Mouse (Mus musculus): ENCODE results near the gene Mrnip. TPM values are rescaled to one million over a fixed set of nuclear protein-coding genes. Genes with fewer than 3 reads are reported as not detected.
A peak's percentile ranks its signal among the peaks of the same experiment; 100 is the strongest.

Mrnip gene
- polyA plus RNA-seq, 1 experiment = 30.4 TPM

DNA sequence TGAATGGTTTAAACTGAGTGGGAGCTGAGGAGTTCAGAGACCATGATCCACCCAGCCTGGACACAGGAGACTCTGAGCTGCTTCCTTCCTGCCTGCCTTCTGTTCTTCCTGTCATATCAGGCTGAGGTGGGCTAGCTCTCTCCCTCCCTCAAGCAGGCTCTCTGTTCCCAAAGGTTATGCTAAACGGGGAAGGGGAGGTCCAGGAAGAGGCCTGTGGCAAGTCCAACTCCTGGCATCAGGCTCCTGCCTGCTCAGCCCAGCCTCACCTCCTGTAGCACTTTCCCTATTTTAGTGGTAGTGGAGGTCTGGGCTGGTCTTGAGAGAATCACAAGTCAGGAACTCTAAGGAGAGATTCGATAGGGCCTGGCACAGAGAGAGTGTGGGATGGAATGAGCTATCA lies 52.2 kb downstream of the Mrnip start:
- H3K27ac ChIP-seq (ENCODE audit: control insufficient read depth, insufficient read depth, low read depth, low read length) = peak overlapping the region; percentile 30; the same call in 1 of the 2 replicates
- peak overlapping the region; percentile 84; the same call in 1 of the 2 replicates for H3K4me3 ChIP-seq (ENCODE audit: control insufficient read depth, low read depth, low read length)
- no peak for TF ChIP-seq CTCF (IDR thresholded peaks at IDR 0.05; ENCODE audit: control insufficient read depth, insufficient read depth, insufficient replicate concordance, low read depth, low read length)
- TF ChIP-seq POLR2A (IDR thresholded peaks at IDR 0.05; ENCODE audit: control insufficient read depth, low read depth, low read length) = no peak
- peaks cover 13% of the 10 kb centered on the region for H3K4me1 ChIP-seq (ENCODE audit: control insufficient read depth, insufficient read depth, low read length)
- no peaks in the 10 kb centered on the region for H3K27me3 ChIP-seq (ENCODE audit: control insufficient read depth, insufficient read depth, low read length)
- H3K36me3 ChIP-seq (ENCODE audit: control insufficient read depth, insufficient read depth, low read length) = no peaks in the 10 kb centered on the region

DNA sequence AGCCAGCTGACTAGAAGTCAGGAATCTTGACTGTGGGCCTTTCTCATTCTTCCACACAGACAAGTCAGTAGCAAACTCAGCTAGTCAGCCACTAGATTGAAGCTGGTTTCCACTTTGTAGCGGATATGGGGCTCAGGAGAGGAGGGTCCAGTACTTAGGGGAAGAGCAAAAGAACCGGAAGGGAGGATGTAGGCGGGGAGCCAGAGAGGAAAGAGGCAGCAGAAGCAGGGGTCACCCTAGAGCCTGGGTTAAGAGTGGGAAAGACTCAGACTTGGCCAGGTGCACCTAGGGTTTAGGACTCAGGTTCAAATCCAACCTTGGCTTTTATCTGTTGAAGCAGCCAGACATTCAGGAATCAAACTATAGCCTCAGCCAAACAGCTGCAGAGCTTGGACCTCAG lies 53.0 kb downstream of the Mrnip start:
- Histone ChIP-seq H3K36me3 (ENCODE audit: control insufficient read depth, insufficient read depth, low read length) (no peaks in the 10 kb centered on the region), H3K4me3 (ENCODE audit: control insufficient read depth, low read depth, low read length) (no peak overlapping the region), H3K4me1 (ENCODE audit: control insufficient read depth, insufficient read depth, low read length) (peaks cover 17% of the 10 kb centered on the region), H3K27me3 (ENCODE audit: control insufficient read depth, insufficient read depth, low read length) (no peaks in the 10 kb centered on the region), H3K27ac (ENCODE audit: control insufficient read depth, insufficient read depth, low read depth, low read length) (no peak overlapping the region)
- no peak for TF ChIP-seq CTCF (IDR thresholded peaks at IDR 0.05; ENCODE audit: control insufficient read depth, insufficient read depth, insufficient replicate concordance, low read depth, low read length)
- TF ChIP-seq POLR2A (IDR thresholded peaks at IDR 0.05; ENCODE audit: control insufficient read depth, low read depth, low read length) = no peak

DNA sequence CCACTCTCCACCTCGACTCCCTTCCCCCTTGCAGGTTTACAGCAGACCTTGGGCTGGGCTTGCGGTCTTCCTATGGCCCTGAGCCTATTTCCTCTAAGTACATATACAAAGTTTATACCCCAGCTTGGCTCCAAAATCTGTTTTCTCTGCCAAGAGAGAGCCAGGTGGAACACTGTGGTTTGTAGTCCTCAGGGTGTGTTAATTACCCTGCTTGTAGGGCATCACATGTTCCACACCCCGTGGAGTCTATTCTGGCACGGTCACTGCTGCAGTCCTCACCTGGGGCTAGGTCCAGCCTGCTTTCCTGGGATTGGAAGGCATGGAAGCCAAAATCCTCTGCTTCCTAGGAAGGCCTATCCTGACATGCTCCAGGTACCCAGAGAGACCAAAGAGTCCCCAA lies 53.5 kb downstream of the Mrnip start:
- Histone ChIP-seq H3K27me3 (ENCODE audit: control insufficient read depth, insufficient read depth, low read length) (no peaks in the 10 kb centered on the region), H3K36me3 (ENCODE audit: control insufficient read depth, insufficient read depth, low read length) (no peaks in the 10 kb centered on the region), H3K4me1 (ENCODE audit: control insufficient read depth, insufficient read depth, low read length) (peaks cover 20% of the 10 kb centered on the region), H3K27ac (ENCODE audit: control insufficient read depth, insufficient read depth, low read depth, low read length) (no peak overlapping the region), H3K4me3 (ENCODE audit: control insufficient read depth, low read depth, low read length) (no peak overlapping the region)
- TF ChIP-seq CTCF (IDR thresholded peaks at IDR 0.05; ENCODE audit: control insufficient read depth, insufficient read depth, insufficient replicate concordance, low read depth, low read length) (no peak), POLR2A (IDR thresholded peaks at IDR 0.05; ENCODE audit: control insufficient read depth, low read depth, low read length) (no peak)

DNA sequence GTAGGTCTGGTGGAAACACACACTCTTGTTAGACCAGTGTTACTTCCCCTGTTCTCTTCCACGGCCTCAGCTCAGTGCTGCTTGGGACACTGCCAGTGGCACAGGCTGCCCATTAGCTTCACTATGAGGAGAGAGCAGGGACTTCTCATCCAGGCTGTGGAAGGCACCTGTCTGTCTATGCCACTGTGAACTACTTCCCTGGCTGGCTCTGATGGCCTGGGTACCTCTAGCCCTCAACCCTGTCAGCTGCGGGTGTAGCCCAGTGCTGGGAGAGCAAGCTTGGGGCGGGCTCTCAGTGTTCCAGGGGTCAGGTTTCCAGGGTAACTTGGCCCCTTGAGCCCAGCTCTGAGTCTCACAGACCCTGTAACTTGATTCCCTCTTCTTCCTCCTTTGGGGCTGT lies 54.5 kb downstream of the Mrnip start:
- Histone ChIP-seq H3K4me1 (ENCODE audit: control insufficient read depth, insufficient read depth, low read length) (peaks cover 23% of the 10 kb centered on the region), H3K4me3 (ENCODE audit: control insufficient read depth, low read depth, low read length) (no peak overlapping the region), H3K27me3 (ENCODE audit: control insufficient read depth, insufficient read depth, low read length) (no peaks in the 10 kb centered on the region), H3K27ac (ENCODE audit: control insufficient read depth, insufficient read depth, low read depth, low read length) (no peak overlapping the region; the same call in 1 of the 2 replicates), H3K36me3 (ENCODE audit: control insufficient read depth, insufficient read depth, low read length) (no peaks in the 10 kb centered on the region)
- TF ChIP-seq POLR2A (IDR thresholded peaks at IDR 0.05; ENCODE audit: control insufficient read depth, low read depth, low read length) (no peak), CTCF (IDR thresholded peaks at IDR 0.05; ENCODE audit: control insufficient read depth, insufficient read depth, insufficient replicate concordance, low read depth, low read length) (no peak)

DNA sequence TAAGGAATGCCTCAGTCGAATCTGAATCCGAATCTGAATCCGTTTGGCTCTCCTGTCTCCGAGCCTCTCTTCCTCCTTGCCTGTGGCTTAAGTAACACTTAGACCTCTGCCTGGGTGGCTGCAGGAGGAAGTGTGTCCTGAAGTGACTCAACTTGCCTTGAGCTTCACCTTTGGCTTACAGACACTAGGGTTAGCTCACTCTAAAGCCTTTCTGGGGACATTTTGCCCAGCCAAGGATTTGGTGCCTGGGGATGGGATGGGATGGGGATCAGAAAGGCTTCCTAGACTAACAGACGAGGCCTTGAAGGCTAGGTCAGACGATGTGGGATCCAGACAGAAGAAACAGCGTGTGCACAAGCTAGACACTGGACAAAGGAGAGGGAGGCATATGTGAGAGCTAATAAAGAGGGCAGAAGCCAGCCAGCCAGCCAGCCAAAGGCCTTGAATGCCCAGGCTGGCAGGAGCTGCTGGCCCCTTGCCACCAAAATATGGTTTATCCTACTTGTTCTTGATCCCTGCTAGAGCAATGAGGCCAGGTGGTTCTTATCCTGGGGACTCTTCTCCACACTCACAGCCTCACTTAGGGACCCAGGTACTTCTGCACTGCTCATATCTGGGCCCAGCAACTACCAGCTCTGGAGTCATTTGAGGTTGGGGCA lies 55.1 kb downstream of the Mrnip start:
- Histone ChIP-seq H3K4me3 (ENCODE audit: control insufficient read depth, low read depth, low read length) (no peak overlapping the region), H3K27me3 (ENCODE audit: control insufficient read depth, insufficient read depth, low read length) (no peaks in the 10 kb centered on the region), H3K36me3 (ENCODE audit: control insufficient read depth, insufficient read depth, low read length) (no peaks in the 10 kb centered on the region), H3K27ac (ENCODE audit: control insufficient read depth, insufficient read depth, low read depth, low read length) (peak overlapping the region; percentile 19; the same call in 1 of the 2 replicates), H3K4me1 (ENCODE audit: control insufficient read depth, insufficient read depth, low read length) (peaks cover 23% of the 10 kb centered on the region)
- TF ChIP-seq CTCF (IDR thresholded peaks at IDR 0.05; ENCODE audit: control insufficient read depth, insufficient read depth, insufficient replicate concordance, low read depth, low read length) = no peak
- no peak for TF ChIP-seq POLR2A (IDR thresholded peaks at IDR 0.05; ENCODE audit: control insufficient read depth, low read depth, low read length)

DNA sequence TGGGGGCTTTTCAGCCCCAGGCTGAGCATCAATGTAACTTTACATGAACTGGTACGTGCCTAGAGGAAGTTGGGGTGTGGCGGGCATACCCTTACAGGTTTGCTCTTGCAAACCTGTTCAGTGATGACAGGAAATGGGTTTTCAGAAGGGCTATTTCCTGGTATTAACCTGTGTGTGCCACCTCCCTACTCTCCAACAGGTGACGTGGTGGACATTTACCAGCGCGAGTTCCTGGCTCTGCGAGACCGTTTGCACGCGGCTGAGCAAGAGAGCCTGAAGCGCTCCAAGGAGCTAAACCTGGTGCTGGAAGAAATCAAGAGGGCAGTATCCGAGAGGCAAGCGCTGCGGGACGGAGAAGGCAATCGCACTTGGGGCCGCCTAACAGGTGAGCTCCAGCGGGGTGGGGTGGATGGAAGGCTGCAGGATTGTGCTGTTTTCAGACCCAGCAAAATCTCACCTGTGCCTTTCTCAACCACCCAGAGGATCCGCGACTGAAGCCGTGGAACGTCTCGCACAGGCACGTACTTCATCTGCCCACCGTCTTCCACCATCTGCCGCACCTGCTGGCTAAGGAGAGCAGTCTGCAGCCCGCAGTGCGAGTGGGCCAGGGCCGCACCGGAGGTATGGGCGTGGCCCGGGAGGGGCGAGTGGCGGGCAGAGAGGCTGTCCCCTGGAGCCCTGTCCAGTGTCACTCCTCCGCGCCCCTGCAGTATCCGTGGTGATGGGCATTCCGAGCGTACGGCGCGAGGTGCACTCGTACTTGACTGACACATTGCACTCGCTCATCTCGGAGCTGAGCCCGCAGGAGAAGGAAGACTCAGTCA lies 56.4 kb downstream of the Mrnip start:
- no peaks in the 10 kb centered on the region for H3K27me3 ChIP-seq (ENCODE audit: control insufficient read depth, insufficient read depth, low read length)
- no peaks in the 10 kb centered on the region for H3K36me3 ChIP-seq (ENCODE audit: control insufficient read depth, insufficient read depth, low read length)
- H3K4me1 ChIP-seq (ENCODE audit: control insufficient read depth, insufficient read depth, low read length) = peaks cover 21% of the 10 kb centered on the region
- no peak for TF ChIP-seq POLR2A (IDR thresholded peaks at IDR 0.05; ENCODE audit: control insufficient read depth, low read depth, low read length)
- TF ChIP-seq CTCF (IDR thresholded peaks at IDR 0.05; ENCODE audit: control insufficient read depth, insufficient read depth, insufficient replicate concordance, low read depth, low read length) = no peak
- H3K4me3 ChIP-seq (ENCODE audit: control insufficient read depth, low read depth, low read length) = peak overlapping the region; percentile 53
- no peak overlapping the region for H3K27ac ChIP-seq (ENCODE audit: control insufficient read depth, insufficient read depth, low read depth, low read length)

DNA sequence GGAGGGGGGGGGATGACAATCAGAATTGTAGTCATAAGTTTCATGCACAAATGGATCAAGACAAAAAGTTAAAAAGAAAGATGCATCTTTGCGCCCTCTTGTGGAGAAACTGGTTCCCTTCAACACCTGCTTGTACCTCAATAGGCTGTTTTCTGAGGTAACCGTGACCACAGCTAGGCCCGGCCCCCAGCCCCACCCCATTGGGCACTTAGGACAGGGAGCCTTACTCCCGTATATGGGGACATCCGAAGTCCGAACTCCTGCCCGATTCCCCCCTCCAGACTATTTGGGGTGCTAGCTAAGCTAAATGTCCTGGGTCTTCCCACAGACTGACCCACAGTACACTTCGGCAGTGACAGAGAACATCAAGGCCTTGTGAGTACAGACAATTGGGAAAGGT lies 57.2 kb downstream of the Mrnip start:
- Histone ChIP-seq H3K27me3 (ENCODE audit: control insufficient read depth, insufficient read depth, low read length) (no peaks in the 10 kb centered on the region), H3K4me1 (ENCODE audit: control insufficient read depth, insufficient read depth, low read length) (peaks cover 25% of the 10 kb centered on the region), H3K27ac (ENCODE audit: control insufficient read depth, insufficient read depth, low read depth, low read length) (no peak overlapping the region), H3K36me3 (ENCODE audit: control insufficient read depth, insufficient read depth, low read length) (no peaks in the 10 kb centered on the region), H3K4me3 (ENCODE audit: control insufficient read depth, low read depth, low read length) (no peak overlapping the region)
- TF ChIP-seq CTCF (IDR thresholded peaks at IDR 0.05; ENCODE audit: control insufficient read depth, insufficient read depth, insufficient replicate concordance, low read depth, low read length) (peak; percentile 9; the same call in 1 of the 2 replicates), POLR2A (IDR thresholded peaks at IDR 0.05; ENCODE audit: control insufficient read depth, low read depth, low read length) (no peak)

Measured in testis, adult 2 months (tissue).